Mouse (Mus musculus): ENCODE results near the gene Cfap58.
A peak's percentile ranks its signal among the peaks of the same experiment; 100 is the strongest.

GRCm38 (mm10) chr19:47900012-47900411, 37.5 kb upstream of the Cfap58 start:
- TF ChIP-seq POLR2A (IDR thresholded peaks at IDR 0.05; ENCODE audit: extremely low read depth, insufficient read depth, low read length): no peak
- 0 out of 2 replicates have a peak, but pooled peaks have one; percentile 10 for TF ChIP-seq CTCF (IDR thresholded peaks at IDR 0.05; ENCODE audit: low read depth, low read length)
